Mouse (Mus musculus): ENCODE measurements around the gene Morn3.

GRCm38 (mm10) chr5:123026414-123026813 is 20.4 kb downstream of the Morn3 start:
- no peak for TF ChIP-seq CTCF (IDR thresholded peaks at IDR 0.05)
- no peak for TF ChIP-seq EP300 (IDR thresholded peaks at IDR 0.05)

Measured in lung, postnatal 0 days (tissue).